Mouse (Mus musculus): ENCODE measurements around the gene Sp3. TPM values are rescaled to one million over a fixed set of nuclear protein-coding genes. Genes with fewer than 3 reads are reported as not detected.

The Sp3 gene
- total and polyA plus RNA-seq, 3 experiments = 27.8 to 299 (median 34.9) TPM

DNA sequence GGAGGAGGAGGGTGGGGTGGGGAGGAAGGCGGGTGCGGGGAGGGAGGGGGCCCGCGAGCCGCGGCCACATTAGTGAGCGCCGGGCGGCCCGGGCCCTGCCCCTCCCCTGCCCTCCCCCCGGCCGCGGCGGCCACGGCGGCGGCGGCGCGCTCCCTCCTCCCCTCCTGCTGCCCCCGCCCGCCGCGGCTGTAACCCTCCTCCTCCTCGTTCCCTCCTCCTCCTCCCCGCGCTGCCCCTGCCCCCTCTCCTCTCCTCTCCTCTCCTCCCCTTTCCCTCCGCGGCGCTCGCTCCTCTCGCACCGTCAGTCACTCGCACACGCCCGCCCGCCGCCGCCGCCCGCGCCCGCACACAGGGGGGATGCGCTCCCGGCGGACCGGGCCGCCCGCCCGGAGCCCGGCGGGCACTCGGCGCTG, 581 bp downstream of the Sp3 start:
- no peaks in the 10 kb centered on the region for H3K27me3 ChIP-seq (ENCODE audit: control insufficient read depth in 1 of 2, insufficient read depth in 2 of 2, low read length in 2 of 2)
- peak overlapping the region; percentile 99 for H3K27ac ChIP-seq (ENCODE audit: control insufficient read depth, low read depth, low read length)
- no peak for DNase-seq (ENCODE audit: low read depth, low spot score)
- peaks cover 4 to 37% of the 10 kb centered on the region in 2 experiments; a peak in 3 of 4 replicates for H3K36me3 ChIP-seq (ENCODE audit: control insufficient read depth in 1 of 2, insufficient read depth in 2 of 2, low read length in 2 of 2)
- TF ChIP-seq NELFE (IDR thresholded peaks at IDR 0.05; ENCODE audit: low read depth, low read length) (peak; percentile 30), SMC3 (IDR thresholded peaks at IDR 0.05; ENCODE audit: low read depth, low read length) (no peak), RCOR1 (IDR thresholded peaks at IDR 0.05; ENCODE audit: low read depth, low read length) (no peak), POLR2A (IDR thresholded peaks at IDR 0.05; ENCODE audit: control insufficient read depth in 1 of 2, insufficient read depth in 1 of 2, low read depth in 1 of 2, low read length in 2 of 2, poor library complexity in 1 of 2) (peak in 1 of 2 experiments; percentile 49; a peak in 1 of 4 replicates), MAZ (IDR thresholded peaks at IDR 0.05; ENCODE audit: low read depth, low read length) (peak; percentile 97; the same call in 1 of the 2 replicates), TCF12 (IDR thresholded peaks at IDR 0.05; ENCODE audit: low read depth, low read length) (0 out of 2 replicates have a peak, but pooled peaks have one; percentile 15)
- peaks cover 7 to 11% of the 10 kb centered on the region in 2 experiments for H3K4me1 ChIP-seq (ENCODE audit: control insufficient read depth in 1 of 2, insufficient read depth in 2 of 2, low read length in 2 of 2)
- peaks cover 46% of the 10 kb centered on the region for H3K79me2 ChIP-seq (ENCODE audit: control insufficient read depth, insufficient read depth, low read length, poor library complexity)
- peak overlapping the region; percentile 100 for H3K9ac ChIP-seq (ENCODE audit: control insufficient read depth, low read depth, low read length, poor library complexity, severe bottlenecking)
- no peaks in the 10 kb centered on the region for H3K9me3 ChIP-seq (replicated peaks; ENCODE audit: insufficient read depth, low read length)
- H3K4me3 ChIP-seq (ENCODE audit: control insufficient read depth in 1 of 2, insufficient read depth in 1 of 2, low read depth in 2 of 2, low read length in 2 of 2) = peak overlapping the region; percentile 92

DNA sequence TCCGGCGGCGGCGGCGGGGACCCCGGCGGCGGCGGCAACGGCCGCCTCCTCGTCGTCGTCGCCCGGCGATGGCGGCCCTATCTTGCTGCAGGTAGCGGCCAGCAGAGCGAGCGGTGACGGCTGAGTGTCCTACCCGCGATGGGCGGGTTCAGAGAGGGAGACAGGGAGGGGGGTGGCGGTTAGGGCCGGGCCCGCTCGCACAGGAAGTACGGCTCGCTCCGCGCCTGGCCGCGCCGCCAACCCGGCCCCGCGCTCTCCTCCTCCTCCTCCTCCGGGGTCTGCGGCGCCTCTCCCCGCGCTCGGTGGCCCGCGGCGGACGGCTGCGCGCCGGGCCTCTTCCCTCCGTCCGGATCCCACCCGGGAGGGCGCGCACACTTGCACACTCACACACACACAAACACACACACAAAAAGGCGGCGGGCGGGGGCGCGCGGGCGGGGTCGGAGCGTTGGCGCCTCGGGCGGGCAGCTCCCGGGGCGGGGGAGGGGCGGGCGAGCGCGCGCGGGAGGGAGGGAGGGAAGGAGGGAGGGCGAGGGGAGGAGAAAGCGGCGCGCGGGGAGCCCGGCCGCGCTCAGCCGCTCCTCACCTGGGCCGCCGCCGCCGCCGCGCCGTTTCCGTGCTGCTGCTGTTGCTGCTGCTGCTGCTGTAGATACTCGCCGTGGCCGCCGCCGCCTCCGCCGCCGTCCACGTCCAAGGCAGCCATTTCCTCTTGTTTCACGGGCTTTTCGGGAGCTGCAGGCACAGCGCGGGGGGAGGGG, 1.2 kb downstream of the Sp3 start:
- Histone ChIP-seq H3K79me2 (ENCODE audit: control insufficient read depth, insufficient read depth, low read length, poor library complexity) (peaks cover 48% of the 10 kb centered on the region), H3K27ac (ENCODE audit: control insufficient read depth, low read depth, low read length) (peak overlapping the region; percentile 99), H3K4me3 (ENCODE audit: control insufficient read depth in 1 of 2, insufficient read depth in 1 of 2, low read depth in 2 of 2, low read length in 2 of 2) (peak overlapping the region; percentile 76 to 99), H3K27me3 (ENCODE audit: control insufficient read depth in 1 of 2, insufficient read depth in 2 of 2, low read length in 2 of 2) (no peaks in the 10 kb centered on the region), H3K36me3 (ENCODE audit: control insufficient read depth in 1 of 2, insufficient read depth in 2 of 2, low read length in 2 of 2) (peaks cover 4 to 38% of the 10 kb centered on the region in 2 experiments; a peak in 3 of 4 replicates), H3K9me3 (replicated peaks; ENCODE audit: insufficient read depth, low read length) (no peaks in the 10 kb centered on the region), H3K4me1 (ENCODE audit: control insufficient read depth in 1 of 2, insufficient read depth in 2 of 2, low read length in 2 of 2) (peaks cover 8 to 11% of the 10 kb centered on the region in 2 experiments), H3K9ac (ENCODE audit: control insufficient read depth, low read depth, low read length, poor library complexity, severe bottlenecking) (peak overlapping the region; percentile 100)
- peak; percentile 89 for DNase-seq (ENCODE audit: low read depth, low spot score)
- TF ChIP-seq POLR2A (IDR thresholded peaks at IDR 0.05; ENCODE audit: control insufficient read depth in 1 of 2, insufficient read depth in 1 of 2, low read depth in 1 of 2, low read length in 2 of 2, poor library complexity in 1 of 2) = peak; percentile 60 to 70; a peak in 3 of 4 replicates
- TF ChIP-seq CHD1 (IDR thresholded peaks at IDR 0.05; ENCODE audit: low read depth, low read length) = no peak
- peak; percentile 88; the same call in 1 of the 2 replicates for TF ChIP-seq MAZ (IDR thresholded peaks at IDR 0.05; ENCODE audit: low read depth, low read length)
- TF ChIP-seq SIN3A (IDR thresholded peaks at IDR 0.05; ENCODE audit: low read length) = peak; percentile 32; the same call in 1 of the 2 replicates
- no peak for TF ChIP-seq ZKSCAN1 (IDR thresholded peaks at IDR 0.05; ENCODE audit: low read depth, low read length)
- peak; percentile 61; the same call in 1 of the 2 replicates for TF ChIP-seq POLR2AphosphoS2 (IDR thresholded peaks at IDR 0.05; ENCODE audit: low read length)
- TF ChIP-seq GATA1 (IDR thresholded peaks at IDR 0.05; ENCODE audit: low read depth, low read length) = no peak
- TF ChIP-seq MXI1 (IDR thresholded peaks at IDR 0.05; ENCODE audit: low read depth, low read length) = no peak
- no peak for TF ChIP-seq MAFK (IDR thresholded peaks at IDR 0.05; ENCODE audit: borderline replicate concordance, low read depth, low read length)
- TF ChIP-seq RAD21 (IDR thresholded peaks at IDR 0.05; ENCODE audit: low read depth, low read length) = no peak
- TF ChIP-seq HCFC1 (IDR thresholded peaks at IDR 0.05; ENCODE audit: low read depth, low read length) = peak; percentile 23; the same call in 1 of the 2 replicates
- TF ChIP-seq ETS1 (IDR thresholded peaks at IDR 0.05; ENCODE audit: low read depth, low read length) = no peak
- peak; percentile 63 for TF ChIP-seq NELFE (IDR thresholded peaks at IDR 0.05; ENCODE audit: low read depth, low read length)
- TF ChIP-seq KAT2A (conservative IDR thresholded peaks at IDR 0.05; ENCODE audit: low read depth, low read length) = no peak
- no peak for TF ChIP-seq POLR2AphosphoS5 (IDR thresholded peaks at IDR 0.05; ENCODE audit: borderline replicate concordance, low read depth, low read length)
- TF ChIP-seq TBP (IDR thresholded peaks at IDR 0.05; ENCODE audit: low read depth, low read length) = no peak
- TF ChIP-seq CTCF (IDR thresholded peaks at IDR 0.05 in 2 of 3, conservative IDR thresholded peaks at IDR 0.05 in 1 of 3; ENCODE audit: control insufficient read depth in 1 of 3, insufficient read depth in 1 of 3, low read depth in 2 of 3, low read length in 3 of 3, poor library complexity in 1 of 3, severe bottlenecking in 1 of 3) = peak in 1 of 3 experiments; percentile 21; a peak in 1 of 6 replicates
- TF ChIP-seq TAL1 (IDR thresholded peaks at IDR 0.05; ENCODE audit: low read length) = no peak
- TF ChIP-seq E2F4 (IDR thresholded peaks at IDR 0.05; ENCODE audit: borderline replicate concordance, low read depth, low read length) = no peak
- no peak for TF ChIP-seq USF1 (IDR thresholded peaks at IDR 0.05; ENCODE audit: low read depth, low read length)
- no peak for TF ChIP-seq TCF12 (IDR thresholded peaks at IDR 0.05; ENCODE audit: low read depth, low read length)
- peak; percentile 49; the same call in 1 of the 2 replicates for TF ChIP-seq ZMIZ1 (IDR thresholded peaks at IDR 0.05; ENCODE audit: low read depth, low read length)
- no peak for TF ChIP-seq GABPA (IDR thresholded peaks at IDR 0.05; ENCODE audit: low read depth, low read length)
- no peak for TF ChIP-seq ZNF384 (IDR thresholded peaks at IDR 0.05; ENCODE audit: low read depth, low read length)
- 0 out of 4 replicates have a peak, but pooled peaks of 1 of the 2 experiments have one; percentile 3 for TF ChIP-seq EP300 (IDR thresholded peaks at IDR 0.05; ENCODE audit: low read depth in 1 of 2, low read length in 2 of 2)
- no peak; the same call in 1 of the 2 replicates for TF ChIP-seq MAX (IDR thresholded peaks at IDR 0.05; ENCODE audit: low read length)
- peak; percentile 44; the same call in 1 of the 2 replicates for TF ChIP-seq UBTF (IDR thresholded peaks at IDR 0.05; ENCODE audit: borderline replicate concordance, insufficient read depth, low read depth, low read length)
